Mouse (Mus musculus): ENCODE data around the gene Tcf23.

- TF ChIP-seq POLR2A (IDR thresholded peaks at IDR 0.05; ENCODE audit: insufficient read length, low read depth) (no peak), TCF12 (IDR thresholded peaks at IDR 0.05; ENCODE audit: insufficient read depth, poor library complexity, severe bottlenecking) (no peak)
These were observed at the start of gene Tcf23 for GRCm38 (mm10) chr5:30968416-30968815.

Data from myocyte (in vitro differentiated cells).